15 mouse cellular contexts compared by ENCODE assay signal in the genomic region with DNA sequence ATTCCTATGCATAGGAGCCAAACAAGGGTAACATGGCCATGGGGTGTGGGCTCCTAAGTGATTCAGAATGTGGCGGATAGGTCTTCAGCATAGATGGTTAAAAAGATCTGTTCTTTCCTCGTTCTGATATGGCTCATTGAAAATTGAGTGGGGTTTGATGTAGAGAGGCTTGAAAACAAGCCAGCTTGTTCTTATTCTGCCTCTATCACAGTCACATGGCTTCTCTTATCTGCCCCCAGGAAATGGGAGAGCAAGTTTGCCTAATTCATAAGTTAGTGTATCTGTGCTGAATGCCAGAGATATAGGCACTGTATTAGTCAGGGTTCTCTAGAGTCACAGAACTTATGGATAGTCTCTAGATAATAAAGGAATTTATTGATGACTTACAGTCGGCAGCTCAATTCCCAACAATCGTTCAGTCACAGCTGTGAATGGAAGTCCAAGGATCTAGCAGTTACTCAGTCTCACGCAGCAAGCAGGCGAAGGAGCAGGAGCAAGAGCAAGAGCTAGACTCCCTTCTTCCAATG. TPM values are rescaled to one million over a fixed set of nuclear protein-coding genes. Genes with fewer than 3 reads are reported as not detected.
DNase-seq lines count a peak whose midpoint lies in the region; ATAC-seq and TF ChIP-seq lines count a peak whose summit lies in the region.
"Not testable (repeated sequence)": the region's sequence is repeated elsewhere in the genome, so short reads cannot be mapped to it uniquely, and the experiment has no call there.
"Had no signal": no experiment of that assay in that cellular context is flagged by ENCODE, and none has a peak within 500 bp of the region (broad histone marks: within the 10 kb centered on the region; RNA-seq: fewer than 3 reads in every experiment).

AI481877 (minus strand) TSS at position 477 of the 527 bp plus-strand sequence.

- peak within 1 kb of the TSS; percentile 43 for H3K27ac ChIP-seq in MEL (ENCODE audit: control insufficient read depth, low read depth, low read length)

- TF ChIP-seq EP300 in MEL (IDR thresholded peaks at IDR 0.05; ENCODE audit: low read depth in 1 of 2, low read length in 2 of 2) = peak; percentile 75 to 82

- H3K9ac ChIP-seq in MEL (ENCODE audit: control insufficient read depth, low read depth, low read length, poor library complexity, severe bottlenecking) = not testable (repeated sequence)

- TF ChIP-seq POLR2A in MEL (IDR thresholded peaks at IDR 0.05; ENCODE audit: control insufficient read depth in 1 of 2, insufficient read depth in 1 of 2, low read depth in 1 of 2, low read length in 2 of 2, poor library complexity in 1 of 2) = not testable (repeated sequence)

- H3K36me3 ChIP-seq in G1E (replicated peaks) = not testable (repeated sequence)
- H3K36me3 ChIP-seq in MEL (ENCODE audit: control insufficient read depth in 1 of 2, insufficient read depth in 2 of 2, low read length in 2 of 2) = peaks cover 0 to 28% of the 10 kb centered on the region in 2 experiments; a peak in 2 of 4 replicates

- peak; percentile 40; the same call in 1 of the 2 replicates for ATAC-seq in G1E (ENCODE audit: extremely low read depth, insufficient number of reproducible peaks, low FRiP score, poor library complexity, severe bottlenecking)
- peak; percentile 34; the same call in 1 of the 2 replicates for ATAC-seq in megakaryocyte progenitor cell, adult 5-6 weeks (replicated peaks; ENCODE audit: poor library complexity)
- 0 out of 2 replicates have a peak, but pooled peaks have one; percentile 50 for ATAC-seq in megakaryocyte-erythroid progenitor cell, adult 5-6 weeks (replicated peaks; ENCODE audit: low FRiP score, low TSS enrichment, poor library complexity, severe bottlenecking)

- DNase-seq in G1E (ENCODE audit: low spot score) = not testable (repeated sequence)
- DNase-seq in MEL (ENCODE audit: low read depth, low spot score) = peak; percentile 79
- peak; percentile 42 for DNase-seq in c-Kit-positive CD71-positive TER-119-positive erythroid progenitor cells, embryonic 14.5 days (ENCODE audit: low spot score)

- not testable (repeated sequence) for TF ChIP-seq RAD21 in MEL (IDR thresholded peaks at IDR 0.05; ENCODE audit: low read depth, low read length)

- H3K79me2 ChIP-seq in MEL (ENCODE audit: control insufficient read depth, insufficient read depth, low read length, poor library complexity) = not testable (repeated sequence)

- not testable (repeated sequence) for H3K27me3 ChIP-seq in G1E (ENCODE audit: insufficient read depth, low read length); MEL (ENCODE audit: control insufficient read depth in 1 of 2, insufficient read depth in 2 of 2, low read length in 2 of 2)

- not testable (repeated sequence) for TF ChIP-seq CTCF in G1E (IDR thresholded peaks at IDR 0.05; ENCODE audit: low read depth, low read length); MEL (IDR thresholded peaks at IDR 0.05 in 2 of 3, conservative IDR thresholded peaks at IDR 0.05 in 1 of 3; ENCODE audit: control insufficient read depth in 1 of 3, insufficient read depth in 1 of 3, low read depth in 2 of 3, low read length in 3 of 3, poor library complexity in 1 of 3, severe bottlenecking in 1 of 3)

- H3K4me3 ChIP-seq in G1E (ENCODE audit: low read depth, low read length); MEL (ENCODE audit: control insufficient read depth in 1 of 2, insufficient read depth in 1 of 2, low read depth in 2 of 2, low read length in 2 of 2): not testable (repeated sequence)

- H3K4me1 ChIP-seq in G1E (ENCODE audit: insufficient read depth, low read depth, low read length) = peaks cover 16% of the 10 kb centered on the region; the same call in 1 of the 2 replicates
- peaks cover 15 to 22% of the 10 kb centered on the region in 2 experiments for H3K4me1 ChIP-seq in MEL (ENCODE audit: control insufficient read depth in 1 of 2, insufficient read depth in 2 of 2, low read length in 2 of 2)

- not testable (repeated sequence) for H3K9me3 ChIP-seq in G1E (replicated peaks); MEL (replicated peaks; ENCODE audit: insufficient read depth, low read length)

TF ChIP-seq in MEL, 35 proteins besides CTCF, POLR2A, EP300 and RAD21:
- TF ChIP-seq MAX (IDR thresholded peaks at IDR 0.05; ENCODE audit: low read length) = peak; percentile 54
- TF ChIP-seq MYC (IDR thresholded peaks at IDR 0.05; ENCODE audit: low read depth, low read length) = peak; percentile 60; the same call in 1 of the 2 replicates
- TF ChIP-seq ELF1 (IDR thresholded peaks at IDR 0.05; ENCODE audit: low read depth, low read length) = peak; percentile 38; the same call in 1 of the 2 replicates
- peak in 1 of 2 experiments; percentile 67; a peak in 1 of 4 replicates for TF ChIP-seq USF2 (IDR thresholded peaks at IDR 0.05; ENCODE audit: borderline replicate concordance in 1 of 2, insufficient read depth in 1 of 2, low read depth in 1 of 2, low read length in 2 of 2)
- TF ChIP-seq ETS1 (IDR thresholded peaks at IDR 0.05; ENCODE audit: low read depth, low read length) = peak; percentile 82
- peak; percentile 89 for TF ChIP-seq GATA1 (IDR thresholded peaks at IDR 0.05; ENCODE audit: low read depth, low read length)
- peak; percentile 69; the same call in 1 of the 2 replicates for TF ChIP-seq SIN3A (IDR thresholded peaks at IDR 0.05; ENCODE audit: low read length)
- peak; percentile 50 for TF ChIP-seq RCOR1 (IDR thresholded peaks at IDR 0.05; ENCODE audit: low read depth, low read length)
- TF ChIP-seq MXI1 (IDR thresholded peaks at IDR 0.05; ENCODE audit: low read depth, low read length) = 0 out of 2 replicates have a peak, but pooled peaks have one; percentile 22
- TF ChIP-seq USF1 (IDR thresholded peaks at IDR 0.05; ENCODE audit: low read depth, low read length) = peak; percentile 91
- peak; percentile 69 for TF ChIP-seq TCF12 (IDR thresholded peaks at IDR 0.05; ENCODE audit: low read depth, low read length)

RNA-seq across cellular contexts. Expression of gene AI481877, which starts in this region (rescaled TPM):
- total RNA-seq in G1E (2014; fragmentation: Nextera tagmentation) (0.68 and 1.5 TPM in 2 replicates), G1E (2017) (0.05 and 0.06 TPM in 2 replicates), MEL (2012; rRNA removed) (not detected in 2 replicates)
- polyA plus RNA-seq in G1E (2012) (not detected in 2 replicates), MEL (2012; ENCODE audit: insufficient read depth in 1 of 2, insufficient read length in 2 of 2, low read depth in 1 of 2, low replicate concordance in 2 of 2, missing spikeins in 1 of 2) (under 1 TPM in 1 of 2 experiments, not detected in 1; 0.01 TPM)
- total RNA-seq in megakaryocyte progenitor cell, adult 5-6 weeks (2015) = not detected in 2 replicates
- not detected in 2 replicates for total RNA-seq in megakaryocyte progenitor cell, adult 5-6 weeks (2017)
- total RNA-seq in megakaryocyte-erythroid progenitor cell, adult 5-6 weeks (2014; fragmentation: Nextera tagmentation) = not detected in 2 replicates
- not detected in 2 replicates for total RNA-seq in megakaryocyte-erythroid progenitor cell, adult 5-6 weeks (2017)
- total RNA-seq: adrenal gland, adult 18-20 months; adrenal gland, adult 2 months; adrenal gland, postnatal 14 days; adrenal gland, postnatal 36 days; CH12.LX had no signal
- polyA plus RNA-seq: activated CD4-positive, CD25-positive, alpha-beta regulatory T cell, adult 4 months; adrenal gland, adult 2 months; brain, embryonic 14.5 days; C2C12; CD4-positive, CD25-positive, alpha-beta regulatory T cell, adult 4 months; cerebellum, adult 2 months had no signal

Comparison
In these comparisons a context has a peak if more than half of its experiments do, and no peak if none do; other contexts are left out.
1. Peak in DNase-seq and H3K27ac ChIP-seq in MEL; RNA of the gene not detected or under 1 TPM.
2. Peak in ATAC-seq in megakaryocyte progenitor cell, adult 5-6 weeks; RNA of the gene not detected or under 1 TPM.
3. Peak in ATAC-seq in megakaryocyte-erythroid progenitor cell, adult 5-6 weeks; RNA of the gene not detected or under 1 TPM.